Comparison of ENCODE assay signal across 9 mouse cellular contexts in the genomic region with DNA sequence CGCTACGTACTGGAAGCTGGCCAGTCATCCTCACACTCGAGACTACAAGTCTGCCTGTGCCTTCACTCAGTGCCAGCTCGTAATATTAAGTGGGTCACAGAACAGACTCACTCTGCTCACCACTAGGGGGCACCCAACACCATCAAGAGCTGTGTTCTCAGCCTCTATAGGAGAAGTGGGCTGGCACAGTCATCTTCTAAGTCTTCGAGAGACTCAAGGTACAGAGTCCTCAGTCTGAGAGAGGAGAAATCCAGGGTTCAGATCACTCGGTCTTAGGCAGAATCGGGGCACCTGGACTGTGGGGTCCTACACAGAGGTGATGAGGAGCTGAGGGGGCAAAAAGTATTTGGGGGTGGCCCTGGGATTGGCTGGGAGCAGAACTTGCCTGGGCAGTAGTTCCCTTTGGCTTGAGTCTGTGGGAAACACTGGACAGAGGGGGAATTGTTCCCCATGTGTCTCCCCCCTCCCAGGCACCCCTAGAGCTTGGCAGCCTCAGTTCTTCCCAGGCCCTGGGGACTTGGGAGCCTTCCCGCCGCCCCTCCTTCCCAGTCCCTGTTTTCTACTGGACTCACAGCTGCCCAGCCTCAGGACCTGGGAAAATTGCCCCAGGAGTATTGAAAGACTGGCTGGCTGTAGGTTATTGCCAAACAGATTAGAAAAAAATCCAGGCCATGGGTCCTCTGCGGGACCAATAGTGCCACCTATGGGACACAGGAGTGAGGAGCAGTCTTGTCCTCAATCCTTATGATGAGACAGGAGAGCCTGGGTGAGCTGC. TPM values are rescaled to one million over a fixed set of nuclear protein-coding genes. Genes with fewer than 3 reads are reported as not detected.
DNase-seq lines count a peak whose midpoint lies in the region; ATAC-seq lines count a peak whose summit lies in the region.
"Had no signal": no experiment of that assay in that cellular context is flagged by ENCODE, and none has a peak within 500 bp of the region (broad histone marks: within the 10 kb centered on the region; RNA-seq: fewer than 3 reads in every experiment).

No protein-coding gene starts in this region.

- 4% methylated on average over 10 of the region's 10 CpGs for WGBS in heart, embryonic 14.5 days
- WGBS in liver, embryonic 13.5 days (ENCODE audit: insufficient replicate concordance): 5% methylated on average over 10 of the region's 10 CpGs
- 4% methylated on average over 10 of the region's 10 CpGs for WGBS in stomach, embryonic 16.5 days

- H3K4me3 ChIP-seq in heart, embryonic 14.5 days (ENCODE audit: control insufficient read depth in 1 of 2, insufficient read depth in 1 of 2, low read depth in 1 of 2, low read length in 2 of 2): no peak overlapping the region
- H3K4me3 ChIP-seq in liver, embryonic 13.5 days (replicated peaks): no peak overlapping the region
- peak overlapping the region; percentile 19; the same call in 1 of the 2 replicates for H3K4me3 ChIP-seq in stomach, embryonic 16.5 days (replicated peaks; ENCODE audit: low read length)
- H3K4me3 ChIP-seq: erythroblast, embryonic 14.5 days had no signal

- DNase-seq in CD4-positive helper T cell, adult 2 months (ENCODE audit: low read depth, low spot score): peak; percentile 88
- peak; percentile 77 for DNase-seq in brain, embryonic 18.5 days (ENCODE audit: low read depth, low spot score)
- DNase-seq in fat pad, adult 2 months (ENCODE audit: extremely low read depth, low read depth, low spot score): peak; percentile 93
- peak; percentile 95 for DNase-seq in kidney, postnatal 14 days
- peak; percentile 76 for DNase-seq in liver, embryonic 13.5 days
- peak; percentile 85 for DNase-seq in neural tube, embryonic 10.5 days (ENCODE audit: extremely low spot score, low spot score)

- H3K9me3 ChIP-seq in heart, embryonic 14.5 days (ENCODE audit: control insufficient read depth, low read length): no peaks in the 10 kb centered on the region
- H3K9me3 ChIP-seq in liver, embryonic 13.5 days (replicated peaks): no peaks in the 10 kb centered on the region
- no peaks in the 10 kb centered on the region for H3K9me3 ChIP-seq in stomach, embryonic 16.5 days (replicated peaks; ENCODE audit: control insufficient read depth, low read length)

- H3K9ac ChIP-seq in heart, embryonic 14.5 days (ENCODE audit: low read length): peak overlapping the region; percentile 53
- H3K9ac ChIP-seq in liver, embryonic 13.5 days: peak overlapping the region; percentile 31; the same call in 1 of the 2 replicates
- peak overlapping the region; percentile 64 for H3K9ac ChIP-seq in stomach, embryonic 16.5 days (ENCODE audit: low read length)

- peak overlapping the region in 1 of 2 experiments; percentile 58; a peak in 2 of 4 replicates for H3K27ac ChIP-seq in heart, embryonic 14.5 days (replicated peaks in 1 of 2; ENCODE audit: control insufficient read depth in 1 of 2, insufficient read depth in 1 of 2, low read depth in 2 of 2, low read length in 2 of 2)
- peak overlapping the region; percentile 80 for H3K27ac ChIP-seq in liver, embryonic 13.5 days
- peak overlapping the region; percentile 79 for H3K27ac ChIP-seq in stomach, embryonic 16.5 days (ENCODE audit: low read length)

- H3K27me3 ChIP-seq in heart, embryonic 14.5 days (ENCODE audit: control insufficient read depth, insufficient read depth, low read length): no peaks in the 10 kb centered on the region
- no peaks in the 10 kb centered on the region for H3K27me3 ChIP-seq in liver, embryonic 13.5 days
- H3K27me3 ChIP-seq in stomach, embryonic 16.5 days (ENCODE audit: control insufficient read depth, insufficient read depth, low read length): no peaks in the 10 kb centered on the region

- H3K4me1 ChIP-seq in heart, embryonic 14.5 days (ENCODE audit: control insufficient read depth in 2 of 2, insufficient read depth in 2 of 2, low read length in 2 of 2): peaks cover 4 to 9% of the 10 kb centered on the region in 2 experiments
- peaks cover 24% of the 10 kb centered on the region for H3K4me1 ChIP-seq in liver, embryonic 13.5 days (replicated peaks)
- peaks cover 7% of the 10 kb centered on the region for H3K4me1 ChIP-seq in stomach, embryonic 16.5 days (ENCODE audit: control insufficient read depth, insufficient read depth, low read length)

- H3K4me2 ChIP-seq in heart, embryonic 14.5 days (ENCODE audit: low read length): peak overlapping the region; percentile 39
- H3K4me2 ChIP-seq in liver, embryonic 13.5 days: peak overlapping the region; percentile 33
- H3K4me2 ChIP-seq in stomach, embryonic 16.5 days (ENCODE audit: low read depth, low read length): peak overlapping the region; percentile 47

- peak; percentile 72 for ATAC-seq in heart, embryonic 14.5 days (ENCODE audit: insufficient number of reproducible peaks, insufficient read depth, low FRiP score, low read depth)
- peak; percentile 53 for ATAC-seq in liver, embryonic 13.5 days (ENCODE audit: low read depth)
- ATAC-seq in stomach, embryonic 16.5 days (ENCODE audit: insufficient read depth, low FRiP score): peak; percentile 81

- H3K36me3 ChIP-seq in heart, embryonic 14.5 days (ENCODE audit: control insufficient read depth, insufficient read depth, low read length): no peaks in the 10 kb centered on the region
- H3K36me3 ChIP-seq in liver, embryonic 13.5 days: 0 out of 2 replicates have a peak, but pooled peaks cover 4% of the 10 kb centered on the region
- H3K36me3 ChIP-seq in stomach, embryonic 16.5 days (ENCODE audit: control insufficient read depth, insufficient read depth, low read length): no peaks in the 10 kb centered on the region

RNA-seq across cellular contexts. Expression of gene Clptm1, which starts 4.3 kb away (rescaled TPM):
- 87.6 and 98.6 TPM in 2 replicates for polyA plus RNA-seq in heart, embryonic 14.5 days (2014; fragmentation: Nextera tagmentation; extraction: Ambion mirVana)
- 45.2 and 51.0 TPM in 2 replicates for polyA plus RNA-seq in liver, embryonic 13.5 days (2015; fragmentation: Nextera tagmentation; extraction: Ambion mirVana)
- 58.2 and 59.4 TPM in 2 replicates for polyA plus RNA-seq in stomach, embryonic 16.5 days (2015; fragmentation: Nextera tagmentation; extraction: Ambion mirVana)

RNA-seq across cellular contexts. Expression of gene Apoc2, which starts 8.6 kb away (rescaled TPM):
- 0.57 and 2.2 TPM in 2 replicates for polyA plus RNA-seq in heart, embryonic 14.5 days (2014; fragmentation: Nextera tagmentation; extraction: Ambion mirVana)
- 568 and 648 TPM in 2 replicates for polyA plus RNA-seq in liver, embryonic 13.5 days (2015; fragmentation: Nextera tagmentation; extraction: Ambion mirVana)
- polyA plus RNA-seq in stomach, embryonic 16.5 days (2015; fragmentation: Nextera tagmentation; extraction: Ambion mirVana): 80.5 and 93.2 TPM in 2 replicates

RNA-seq across cellular contexts. Expression of gene Gm44805, which starts 12.1 kb away (rescaled TPM):
- polyA plus RNA-seq in heart, embryonic 14.5 days (2014; fragmentation: Nextera tagmentation; extraction: Ambion mirVana): not detected in 2 replicates
- 5.6 and 7.5 TPM in 2 replicates for polyA plus RNA-seq in liver, embryonic 13.5 days (2015; fragmentation: Nextera tagmentation; extraction: Ambion mirVana)
- 1.2 and 7.2 TPM in 2 replicates for polyA plus RNA-seq in stomach, embryonic 16.5 days (2015; fragmentation: Nextera tagmentation; extraction: Ambion mirVana)
- polyA plus RNA-seq: erythroblast, embryonic 14.5 days had no signal

RNA-seq across cellular contexts. Expression of gene Apoc4, which starts 12.1 kb away (rescaled TPM):
- polyA plus RNA-seq in heart, embryonic 14.5 days (2014; fragmentation: Nextera tagmentation; extraction: Ambion mirVana): 0.31 TPM in 1 of 2 replicates, not detected in the other
- polyA plus RNA-seq in liver, embryonic 13.5 days (2015; fragmentation: Nextera tagmentation; extraction: Ambion mirVana): 58.3 and 74.0 TPM in 2 replicates
- 11.4 and 16.8 TPM in 2 replicates for polyA plus RNA-seq in stomach, embryonic 16.5 days (2015; fragmentation: Nextera tagmentation; extraction: Ambion mirVana)

RNA-seq across cellular contexts. Expression of gene Apoc1, which starts 23.3 kb away (rescaled TPM):
- polyA plus RNA-seq in heart, embryonic 14.5 days (2014; fragmentation: Nextera tagmentation; extraction: Ambion mirVana): 14.3 and 14.6 TPM in 2 replicates
- polyA plus RNA-seq in liver, embryonic 13.5 days (2015; fragmentation: Nextera tagmentation; extraction: Ambion mirVana): 247 and 261 TPM in 2 replicates
- 38.3 and 53.4 TPM in 2 replicates for polyA plus RNA-seq in stomach, embryonic 16.5 days (2015; fragmentation: Nextera tagmentation; extraction: Ambion mirVana)

Comparison
In these comparisons a context has a peak if more than half of its experiments do, and no peak if none do; other contexts are left out.
1. RNA of gene Apoc2, which starts 8.6 kb away (polyA plus RNA-seq): 568 to 648 TPM in liver, embryonic 13.5 days and 80.5 to 93.2 TPM in stomach, embryonic 16.5 days; 0.57 to 2.2 TPM in heart, embryonic 14.5 days; every median in the first group is over 10 times any median in the second.
2. Peak in every context shown above with its lines, with median percentiles within 50 percentile points of each other: DNase-seq, ATAC-seq, H3K4me2 ChIP-seq and H3K9ac ChIP-seq.